Mouse (Mus musculus): ENCODE results near the gene Gpsm2. TPM values are rescaled to one million over a fixed set of nuclear protein-coding genes. Genes with fewer than 3 reads are reported as not detected.
"Not testable (repeated sequence)": the region's sequence is repeated elsewhere in the genome, so short reads cannot be mapped to it uniquely, and the experiment has no call there.

Gene Gpsm2
- total and polyA plus RNA-seq, 3 experiments = 9.7 to 11.2 (median 10.4) TPM

- Histone ChIP-seq H3K79me2 (replicated peaks; ENCODE audit: control insufficient read depth, extremely low read depth, insufficient read depth, poor library complexity, severe bottlenecking) (peaks cover 15% of the 10 kb centered on the region), H3K27ac (ENCODE audit: insufficient read depth, low read depth) (no peak overlapping the region), H3K4me2 (ENCODE audit: insufficient read depth, low read depth, poor library complexity, severe bottlenecking) (peak overlapping the region; percentile 86), H3K9me3 (replicated peaks; ENCODE audit: low read length) (peaks cover 4% of the 10 kb centered on the region), H3K36me3 (replicated peaks in 1 of 2; ENCODE audit: control insufficient read depth in 1 of 2, insufficient read depth in 1 of 2, low read length in 1 of 2) (peaks cover 2 to 3% of the 10 kb centered on the region in 2 experiments), H3K9ac (ENCODE audit: insufficient read depth, low read depth) (peak overlapping the region; percentile 71; the same call in 1 of the 2 replicates), H3K4me1 (ENCODE audit: control insufficient read depth in 1 of 2, insufficient read depth in 2 of 2) (peaks cover 3 to 16% of the 10 kb centered on the region in 2 experiments; a peak in 2 of 4 replicates), H3K27me3 (replicated peaks) (no peaks in the 10 kb centered on the region), H3K4me3 (replicated peaks in 1 of 3; ENCODE audit: low read depth in 2 of 3, low read length in 2 of 3, poor library complexity in 1 of 3) (peak overlapping the region in 2 of 3 experiments; percentile 29 to 42)
- DNase-seq (ENCODE audit: extremely low read depth) = peak; percentile 52
- in situ Hi-C loops (cut with MboI; ENCODE audit: low pct_ligation_motif_present, low pct_unique_long_range_greater_than_20kb, low sequenced_read_pairs) = loop anchor here (25.0 kb wide), 1 partner anchor 409 kb away; no protein-coding TSS in a partner anchor
- dilution Hi-C loops (cut with MboI; ENCODE audit: extremely low pct_ligation_motif_present, extremely low pct_unique_long_range_greater_than_20kb, low sequenced_read_pairs) = no loop called here
- TF ChIP-seq RCOR1 (conservative IDR thresholded peaks at IDR 0.05; ENCODE audit: low read depth, low read length) = no peak
- no peak for TF ChIP-seq USF1 (IDR thresholded peaks at IDR 0.05; ENCODE audit: low read depth, low read length)
- peak; percentile 66 for TF ChIP-seq SMC3 (IDR thresholded peaks at IDR 0.05; ENCODE audit: low read depth, low read length)
- TF ChIP-seq JUND (conservative IDR thresholded peaks at IDR 0.05; ENCODE audit: low read depth, low read length) = no peak
- peak; percentile 68 for TF ChIP-seq RAD21 (IDR thresholded peaks at IDR 0.05; ENCODE audit: low read depth, low read length)
- no peak for TF ChIP-seq ZMIZ1 (IDR thresholded peaks at IDR 0.05; ENCODE audit: low read depth, low read length)
- TF ChIP-seq SIN3A (IDR thresholded peaks at IDR 0.05; ENCODE audit: low read length) = 0 out of 2 replicates have a peak, but pooled peaks have one; percentile 44
- peak; percentile 34; the same call in 1 of the 2 replicates for TF ChIP-seq MXI1 (IDR thresholded peaks at IDR 0.05; ENCODE audit: low read depth, low read length)
- TF ChIP-seq CTCF (conservative IDR thresholded peaks at IDR 0.05 in 1 of 2, IDR thresholded peaks at IDR 0.05 in 1 of 2; ENCODE audit: low read depth in 2 of 2, low read length in 2 of 2) = peak in 1 of 2 experiments; percentile 77; a peak in 2 of 4 replicates
These were observed 69.1 kb downstream of the Gpsm2 start for GRCm38 (mm10) chr3:108652866-108653642.

GRCm38 (mm10) chr3:108647681-108648080 lies 74.4 kb downstream of the Gpsm2 start:
- H3K27ac ChIP-seq (ENCODE audit: insufficient read depth, low read depth); H3K9me3 ChIP-seq (replicated peaks; ENCODE audit: low read length); H3K27me3 ChIP-seq (replicated peaks); H3K4me3 ChIP-seq (replicated peaks in 1 of 3; ENCODE audit: low read depth in 2 of 3, low read length in 2 of 3, poor library complexity in 1 of 3); H3K4me2 ChIP-seq (ENCODE audit: insufficient read depth, low read depth, poor library complexity, severe bottlenecking); dilution Hi-C loops (cut with MboI; ENCODE audit: extremely low pct_ligation_motif_present, extremely low pct_unique_long_range_greater_than_20kb, low sequenced_read_pairs); DNase-seq (ENCODE audit: extremely low read depth); H3K36me3 ChIP-seq (replicated peaks in 1 of 2; ENCODE audit: control insufficient read depth in 1 of 2, insufficient read depth in 1 of 2, low read length in 1 of 2); H3K79me2 ChIP-seq (replicated peaks; ENCODE audit: control insufficient read depth, extremely low read depth, insufficient read depth, poor library complexity, severe bottlenecking); H3K9ac ChIP-seq (ENCODE audit: insufficient read depth, low read depth): not testable (repeated sequence)
- peaks cover 2 to 15% of the 10 kb centered on the region in 2 experiments; a peak in 2 of 4 replicates for H3K4me1 ChIP-seq (ENCODE audit: control insufficient read depth in 1 of 2, insufficient read depth in 2 of 2)
- in situ Hi-C loops (cut with MboI; ENCODE audit: low pct_ligation_motif_present, low pct_unique_long_range_greater_than_20kb, low sequenced_read_pairs) = loop anchor here (10.0 kb wide), 1 partner anchor 93 kb away; no protein-coding TSS in a partner anchor

GRCm38 (mm10) chr3:108646036-108646435 lies 76.1 kb downstream of the Gpsm2 start:
- dilution Hi-C loops (cut with MboI; ENCODE audit: extremely low pct_ligation_motif_present, extremely low pct_unique_long_range_greater_than_20kb, low sequenced_read_pairs) (no loop called here), in situ Hi-C loops (cut with MboI; ENCODE audit: low pct_ligation_motif_present, low pct_unique_long_range_greater_than_20kb, low sequenced_read_pairs) (loop anchor here (10.0 kb wide), 1 partner anchor 91 kb away; no protein-coding TSS in a partner anchor)
- DNase-seq (ENCODE audit: extremely low read depth) = no peak
- TF ChIP-seq E2F4 (IDR thresholded peaks at IDR 0.05; ENCODE audit: insufficient replicate concordance, low read depth, low read length) (no peak), PAX5 (IDR thresholded peaks at IDR 0.05; ENCODE audit: low read length) (no peak), USF2 (conservative IDR thresholded peaks at IDR 0.05; ENCODE audit: low read depth, low read length) (no peak), CTCF (conservative IDR thresholded peaks at IDR 0.05 in 1 of 2, IDR thresholded peaks at IDR 0.05 in 1 of 2; ENCODE audit: low read depth in 2 of 2, low read length in 2 of 2) (no peak), KAT2A (IDR thresholded peaks at IDR 0.05; ENCODE audit: insufficient replicate concordance, low read length) (no peak), MEF2A (IDR thresholded peaks at IDR 0.05; ENCODE audit: borderline replicate concordance, low read depth, low read length) (no peak), USF1 (IDR thresholded peaks at IDR 0.05; ENCODE audit: low read depth, low read length) (no peak), ZC3H11A (IDR thresholded peaks at IDR 0.05; ENCODE audit: low read depth, low read length) (no peak), EP300 (IDR thresholded peaks at IDR 0.05; ENCODE audit: low read length) (no peak), POLR2AphosphoS2 (IDR thresholded peaks at IDR 0.05; ENCODE audit: low read depth, low read length) (no peak), NRF1 (IDR thresholded peaks at IDR 0.05; ENCODE audit: low read depth, low read length) (no peak), BHLHE40 (IDR thresholded peaks at IDR 0.05; ENCODE audit: low read depth, low read length) (no peak), TCF12 (IDR thresholded peaks at IDR 0.05; ENCODE audit: low read depth, low read length) (no peak), RCOR1 (conservative IDR thresholded peaks at IDR 0.05; ENCODE audit: low read depth, low read length) (no peak), POLR2A (IDR thresholded peaks at IDR 0.05; ENCODE audit: low read depth, low read length) (no peak), ELF1 (IDR thresholded peaks at IDR 0.05; ENCODE audit: low read depth, low read length) (no peak), IRF4 (IDR thresholded peaks at IDR 0.05; ENCODE audit: low read depth, low read length) (no peak), ZMIZ1 (IDR thresholded peaks at IDR 0.05; ENCODE audit: low read depth, low read length) (no peak)

More at GRCm38 (mm10) chr3:108646036-108646435, 76.1 kb downstream of the Gpsm2 start:
- Histone ChIP-seq H3K9ac (ENCODE audit: insufficient read depth, low read depth) (no peak overlapping the region), H3K79me2 (replicated peaks; ENCODE audit: control insufficient read depth, extremely low read depth, insufficient read depth, poor library complexity, severe bottlenecking) (no peaks in the 10 kb centered on the region), H3K9me3 (replicated peaks; ENCODE audit: low read length) (peaks cover 4% of the 10 kb centered on the region), H3K27ac (ENCODE audit: insufficient read depth, low read depth) (no peak overlapping the region), H3K4me1 (ENCODE audit: control insufficient read depth in 1 of 2, insufficient read depth in 2 of 2) (peaks cover 0 to 12% of the 10 kb centered on the region in 2 experiments; a peak in 2 of 4 replicates), H3K4me2 (ENCODE audit: insufficient read depth, low read depth, poor library complexity, severe bottlenecking) (no peak overlapping the region), H3K4me3 (replicated peaks in 1 of 3; ENCODE audit: low read depth in 2 of 3, low read length in 2 of 3, poor library complexity in 1 of 3) (no peak overlapping the region), H3K27me3 (replicated peaks) (no peaks in the 10 kb centered on the region), H3K36me3 (replicated peaks in 1 of 2; ENCODE audit: control insufficient read depth in 1 of 2, insufficient read depth in 1 of 2, low read length in 1 of 2) (peaks cover 0 to 2% of the 10 kb centered on the region in 2 experiments)
